Mouse (Mus musculus) macrophage (primary cell): Measurements from ENCODE around the gene Zfp668. TPM values are rescaled to one million over a fixed set of nuclear protein-coding genes. Genes with fewer than 3 reads are reported as not detected.

Experiments used
- H3K27ac ChIP-seq: fragments of 350-480 bp; formaldehyde crosslinking; 2 replicates; pipeline ENCODE4 v1.9.0; 2021
- H3K36me3 ChIP-seq: fragments of 350-480 bp; formaldehyde crosslinking; 2 replicates; pipeline ENCODE4 v1.9.0; 2021; ENCODE audit errors: inconsistent target
- H3K4me3 ChIP-seq: fragments of 350-480 bp; formaldehyde crosslinking; 2 replicates; pipeline ENCODE4 v1.9.0; 2021; ENCODE audit errors: inconsistent target
- H3K79me2 ChIP-seq: fragments of 350-480 bp; formaldehyde crosslinking; 2 replicates; pipeline ENCODE4 v1.9.0; 2021; ENCODE audit errors: inconsistent target
- WGBS: methylation state at CpG from one replicate; pipeline ENCODE4 v1.1.7; 2026; ENCODE audit warnings: inconsistent platforms; ENCODE audit not compliant: missing documents; 5-methylcytosine and 5-hydroxymethylcytosine counted together
- polyA plus RNA-seq: library from polyadenylated mRNA; stranded (reverse); fragments of 250-400 nt; gene quantifications from 3 replicates; pipeline ENCODE4 v1.2.4, GENCODE M21; 2018; ENCODE audit warnings: inconsistent platforms
- total RNA-seq, 78 experiments: library from RNA; depleted of rRNA; stranded (reverse); fragments of 250-400 nt; gene quantifications; 1 replicate in 9 of 78; 2 replicates in 24 of 78; 3 replicates in 43 of 78; 4 replicates in 2 of 78; pipeline ENCODE4 v1.2.4; 2018; ENCODE audit warnings: inconsistent platforms in 56 of 78

Zfp668 gene
- 10 to 100 TPM in 14 of 26 experiments, 1 to 10 TPM in 12; 3.6 to 24.2 (median 11.4) TPM for total RNA-seq (2018; cell fraction: chromatin; rRNA removed)
- 1 to 10 TPM; 1.6 to 7.6 (median 4.3) TPM for total RNA-seq (2018; cell fraction: cytosol; rRNA removed)
- total RNA-seq (2018; cell fraction: nucleus; rRNA removed) = 10 to 100 TPM in 10 of 26 experiments, 1 to 10 TPM in 16; 4.1 to 20.3 (median 8.2) TPM
- 3.2 to 5.8 TPM (median 4.7 TPM) in 3 replicates for polyA plus RNA-seq

DNA sequence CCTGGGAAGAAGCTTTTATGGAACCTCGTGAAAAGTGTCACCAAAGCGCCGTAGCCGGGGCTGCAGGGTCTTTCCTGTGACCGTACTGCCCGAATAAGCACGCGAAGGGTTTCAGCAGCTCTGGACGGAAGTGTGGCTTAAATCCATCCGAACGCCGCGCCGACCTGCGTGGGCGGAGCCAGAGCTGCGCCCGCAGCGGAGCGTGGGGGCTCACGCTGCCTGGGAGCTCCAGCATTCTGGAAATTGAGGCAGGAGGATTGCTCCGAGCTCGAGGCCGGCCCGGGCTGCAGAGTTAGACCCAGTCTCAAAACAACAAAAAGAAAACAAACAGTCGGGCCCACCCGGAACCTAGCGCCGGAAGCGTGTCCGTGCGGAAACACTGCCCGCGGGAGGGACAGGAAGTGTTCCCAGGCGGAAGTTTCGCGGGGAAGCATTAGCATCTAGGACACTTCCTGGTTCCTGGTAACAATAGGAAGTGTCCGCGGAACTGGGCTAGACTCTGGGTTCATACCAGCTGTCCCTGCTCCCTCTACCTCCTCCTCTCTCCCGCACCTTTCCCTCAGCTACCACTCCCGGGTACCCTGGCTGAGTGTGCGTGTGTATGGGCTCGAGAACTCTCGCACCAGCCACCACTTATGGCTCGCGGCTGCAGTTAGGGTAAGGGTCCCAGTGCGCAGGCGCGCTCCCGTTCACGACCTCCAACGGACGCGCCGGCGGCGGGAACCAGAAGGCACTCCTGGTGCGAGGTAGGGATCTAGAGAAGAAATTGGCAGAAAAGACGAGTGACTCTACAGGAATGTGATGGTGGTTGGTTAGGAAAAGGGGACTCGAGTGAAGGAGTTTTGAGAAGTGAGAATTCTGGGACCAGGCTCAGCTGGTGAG is at the start of gene Zfp668:
Zfp668 (minus strand) TSS at position 362 of the 882 bp plus-strand sequence.
- Histone ChIP-seq H3K79me2 (peaks cover 86% of the 10 kb centered on the region), H3K4me3 (peak within 1 kb of the TSS; percentile 77), H3K36me3 (peaks cover 38% of the 10 kb centered on the region), H3K27ac (peak within 1 kb of the TSS; percentile 92)
- under 1% methylated on average over 60 of the region's 60 CpGs for WGBS

DNA sequence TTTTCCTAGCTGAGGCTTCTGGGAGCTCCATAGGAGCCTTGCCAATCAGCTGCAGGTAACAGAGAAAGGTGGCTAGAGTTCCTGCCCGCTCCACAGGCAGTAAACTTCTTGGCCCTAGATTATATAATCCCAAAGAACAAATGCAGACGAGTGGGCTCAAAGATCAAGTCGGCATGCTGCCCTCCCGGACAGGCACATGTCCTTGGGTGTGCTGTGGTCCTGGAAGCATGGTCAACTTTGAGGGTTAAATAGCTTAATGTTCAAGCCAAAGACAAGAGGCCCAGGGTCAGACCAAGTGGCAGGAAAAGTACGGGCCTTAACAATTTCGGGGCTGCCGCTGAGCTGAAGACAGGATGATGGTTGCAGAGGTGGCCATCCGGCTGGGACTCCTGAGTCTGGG is 49.4 kb upstream of the Zfp668 start:
- Histone ChIP-seq H3K36me3 (peaks cover 15% of the 10 kb centered on the region; the same call in 1 of the 2 replicates), H3K27ac (no peak overlapping the region), H3K79me2 (no peaks in the 10 kb centered on the region), H3K4me3 (no peak overlapping the region)
- 96% methylated on average over 8 of the region's 8 CpGs for WGBS

DNA sequence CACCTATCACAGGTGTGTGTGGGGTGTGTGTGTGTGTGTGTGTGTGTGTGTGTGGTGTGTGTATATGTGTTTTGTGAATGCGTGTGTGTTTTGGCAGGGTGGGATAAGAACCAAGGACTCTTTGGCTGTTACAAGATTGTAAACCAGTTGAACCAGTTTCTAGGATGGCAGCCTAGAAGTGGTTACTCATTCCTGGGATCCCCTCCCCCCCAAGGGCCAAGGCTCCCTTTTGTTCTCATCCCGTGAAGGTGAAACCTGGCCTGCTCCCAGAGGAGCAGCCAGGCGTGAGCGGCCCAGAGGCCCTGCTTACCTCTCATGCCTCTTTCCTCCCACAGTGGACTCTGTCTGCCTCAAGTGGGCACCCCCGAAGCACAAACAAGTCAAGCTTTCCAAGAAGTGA is 48.6 kb upstream of the Zfp668 start:
- no peak overlapping the region for H3K27ac ChIP-seq
- H3K4me3 ChIP-seq = no peak overlapping the region
- H3K79me2 ChIP-seq = no peaks in the 10 kb centered on the region
- WGBS = 97% methylated on average over 5 of the region's 5 CpGs
- peaks cover 15% of the 10 kb centered on the region; the same call in 1 of the 2 replicates for H3K36me3 ChIP-seq

DNA sequence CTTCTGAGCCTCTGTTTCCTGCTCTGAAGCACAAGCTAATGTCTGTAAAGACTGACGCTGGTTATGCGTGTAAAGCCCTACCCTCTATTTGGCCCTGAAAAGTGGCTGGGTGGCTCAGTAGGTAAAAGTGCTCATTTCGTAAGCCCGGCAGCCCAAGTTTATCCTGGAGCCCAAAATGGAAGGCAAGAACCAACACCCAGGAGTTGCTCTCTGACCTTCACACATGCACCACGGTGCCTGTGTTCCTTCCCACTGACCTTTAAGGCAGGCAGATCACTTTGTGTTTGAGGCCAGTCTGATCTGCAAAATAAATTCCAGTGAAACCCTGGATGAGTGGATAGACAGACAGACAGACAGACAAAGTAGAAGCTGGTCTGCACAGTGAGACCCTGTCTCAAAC is 47.1 kb upstream of the Zfp668 start:
- H3K36me3 ChIP-seq = peaks cover 15% of the 10 kb centered on the region; the same call in 1 of the 2 replicates
- no peak overlapping the region for H3K4me3 ChIP-seq
- no peaks in the 10 kb centered on the region for H3K79me2 ChIP-seq
- H3K27ac ChIP-seq = no peak overlapping the region
- 95% methylated on average over 5 of the region's 5 CpGs for WGBS

DNA sequence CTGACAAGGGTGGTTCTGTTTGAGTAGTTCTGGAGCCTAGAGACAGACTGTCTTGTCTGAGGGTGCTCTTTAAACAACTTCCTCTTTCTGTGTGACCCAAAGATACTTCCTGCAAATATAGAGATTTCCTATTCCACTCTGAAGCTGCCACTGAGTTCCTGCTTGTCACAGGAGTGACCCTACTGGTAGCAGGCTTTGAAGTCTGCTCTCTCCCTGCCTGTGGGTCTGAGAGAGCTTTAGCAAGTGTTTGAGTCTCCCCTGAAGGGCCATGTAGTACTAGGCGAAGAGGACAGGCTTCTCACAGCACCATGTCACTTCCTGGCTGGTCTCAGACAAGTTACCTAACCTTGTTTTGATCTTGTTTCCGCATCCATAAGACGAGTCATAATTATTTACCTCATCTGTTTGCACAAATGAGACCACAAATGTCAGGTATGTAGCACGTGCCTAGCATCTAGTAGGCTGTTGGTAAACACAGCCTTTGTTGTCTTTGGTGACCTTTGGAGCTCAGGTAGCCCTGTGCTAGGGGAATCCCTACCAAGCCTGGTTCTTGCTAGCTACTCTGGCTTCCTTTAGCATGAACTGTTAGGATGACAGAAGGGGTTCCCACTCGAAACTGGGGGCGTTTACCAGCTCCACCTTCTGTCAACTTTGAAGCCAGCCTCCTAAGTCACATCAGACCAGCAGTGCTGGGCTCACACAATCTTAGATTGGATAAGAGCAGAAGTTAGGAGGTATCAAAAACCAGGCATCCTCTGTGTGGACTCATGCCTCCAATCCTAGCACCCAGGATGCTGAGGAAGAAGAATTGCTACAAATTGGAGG is 46.0 kb upstream of the Zfp668 start:
- H3K36me3 ChIP-seq = peaks cover 15% of the 10 kb centered on the region; the same call in 1 of the 2 replicates
- WGBS = 21% methylated on average over 6 of the region's 6 CpGs

DNA sequence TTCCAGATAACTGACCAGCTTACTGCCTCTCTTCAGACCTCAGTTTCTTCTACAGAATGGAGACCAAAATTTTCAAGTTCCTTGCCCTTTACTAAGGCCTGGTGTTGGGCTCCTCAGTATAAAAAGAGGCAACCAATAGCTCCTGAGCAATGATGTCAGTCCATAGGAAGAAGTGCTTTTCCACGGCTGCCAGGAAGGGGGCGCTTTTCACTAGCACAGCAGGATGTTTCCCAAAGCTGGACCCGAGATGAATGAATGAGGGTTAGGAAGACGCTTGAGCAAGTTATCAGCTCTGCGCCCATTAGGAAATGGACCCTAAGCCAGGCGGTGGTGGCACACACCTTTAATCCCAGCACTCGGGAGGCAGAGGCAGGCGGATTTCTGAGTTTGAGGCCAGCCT is 44.9 kb upstream of the Zfp668 start:
- 70% methylated on average over 7 of the region's 8 CpGs for WGBS
- no peak overlapping the region for H3K27ac ChIP-seq
- peaks cover 24% of the 10 kb centered on the region for H3K36me3 ChIP-seq

More for the DNA sequence above, 46.0 kb upstream of the Zfp668 start:
- Histone ChIP-seq H3K4me3 (no peak overlapping the region), H3K79me2 (no peaks in the 10 kb centered on the region), H3K27ac (peak overlapping the region; percentile 76)

DNA sequence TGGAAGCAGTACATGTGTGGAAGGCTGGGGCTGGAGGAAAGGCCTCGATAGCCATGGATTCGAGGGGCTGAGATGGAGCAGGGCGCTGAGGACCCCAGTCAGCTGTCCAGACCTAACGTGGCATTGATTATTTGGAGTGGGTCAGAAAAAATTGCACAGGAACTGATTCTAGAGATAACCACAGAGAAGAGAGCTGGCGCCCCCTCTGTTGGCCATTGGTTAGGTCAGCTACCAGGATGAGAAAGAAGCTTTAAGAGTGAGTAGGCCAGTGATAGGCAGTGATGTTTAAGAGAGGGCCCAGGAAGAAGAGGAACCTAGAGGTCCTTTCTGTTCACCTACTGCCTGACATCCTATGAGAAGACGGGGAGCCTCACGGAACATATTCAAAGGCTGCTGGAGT is 42.7 kb upstream of the Zfp668 start:
- no peak overlapping the region for H3K4me3 ChIP-seq
- WGBS = 78% methylated on average over 7 of the region's 7 CpGs
- H3K36me3 ChIP-seq = peaks cover 9% of the 10 kb centered on the region

More for the DNA sequence above, 44.9 kb upstream of the Zfp668 start:
- Histone ChIP-seq H3K79me2 (no peaks in the 10 kb centered on the region), H3K4me3 (no peak overlapping the region)

DNA sequence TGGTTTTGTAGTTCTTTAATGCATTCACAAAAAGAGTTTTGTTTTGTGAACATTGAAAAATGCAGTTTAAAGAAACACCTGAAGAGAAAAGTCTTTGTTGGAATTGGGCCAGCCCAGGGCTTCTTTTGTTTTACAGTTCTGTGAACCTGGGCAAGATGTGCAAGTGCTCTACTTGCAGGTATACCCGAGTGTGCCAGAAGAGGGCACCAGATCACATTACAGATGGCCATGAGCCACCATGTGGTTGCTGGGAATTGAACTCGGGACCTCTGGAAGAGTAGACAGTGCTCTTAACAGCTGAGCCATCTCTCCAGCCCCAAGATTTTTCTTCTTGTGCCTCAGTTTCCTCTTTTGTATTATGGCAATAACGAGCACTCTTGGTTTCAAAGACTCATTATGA is 41.6 kb upstream of the Zfp668 start:
- Histone ChIP-seq H3K4me3 (no peak overlapping the region), H3K27ac (no peak overlapping the region), H3K79me2 (peaks cover 4% of the 10 kb centered on the region), H3K36me3 (peaks cover 9% of the 10 kb centered on the region)
- 58% methylated on average over 3 of the region's 3 CpGs for WGBS

More for the DNA sequence above, 42.7 kb upstream of the Zfp668 start:
- H3K79me2 ChIP-seq = no peaks in the 10 kb centered on the region
- no peak overlapping the region for H3K27ac ChIP-seq

DNA sequence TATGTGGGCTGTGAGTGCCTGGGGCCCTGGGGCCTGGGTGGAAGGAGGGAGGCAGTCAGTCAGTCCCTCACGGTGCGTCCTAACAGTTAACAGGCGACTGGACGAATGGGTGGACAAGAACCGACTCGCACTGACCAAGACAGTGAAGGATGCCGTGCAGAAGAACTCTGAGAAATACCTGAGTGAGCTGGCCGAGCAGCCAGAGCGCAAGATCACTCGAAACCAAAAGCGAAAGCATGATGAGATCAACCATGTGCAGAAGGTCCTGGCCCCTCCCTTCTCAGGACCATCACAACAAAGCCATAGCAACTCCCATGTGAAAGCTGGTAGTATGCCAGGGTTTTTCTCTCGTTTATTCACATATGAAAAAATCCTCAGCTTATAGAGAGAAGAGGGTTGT is 38.7 kb upstream of the Zfp668 start:
- 79% methylated on average over 12 of the region's 12 CpGs for WGBS
- Histone ChIP-seq H3K27ac (no peak overlapping the region), H3K36me3 (peaks cover 9% of the 10 kb centered on the region)

DNA sequence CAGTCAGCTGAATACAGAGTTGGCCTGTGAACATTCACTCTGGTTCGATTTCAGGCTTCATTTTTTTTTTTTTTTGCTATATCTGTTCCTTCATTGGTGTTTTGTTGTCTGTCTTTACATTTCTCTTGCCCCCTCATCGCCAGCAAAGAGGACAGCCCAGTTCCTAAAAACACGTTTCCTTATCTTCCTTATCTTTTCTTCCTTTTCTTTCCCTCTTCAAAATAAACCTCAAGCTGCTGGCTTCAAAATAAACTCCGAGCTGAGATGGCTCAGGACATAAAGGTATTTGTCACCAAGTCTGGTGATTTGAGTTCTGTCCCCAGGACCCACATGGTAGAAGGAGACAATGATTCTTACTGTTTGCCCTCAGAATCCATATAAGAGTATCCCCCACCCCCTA is 36.3 kb upstream of the Zfp668 start:
- H3K27ac ChIP-seq = peak overlapping the region; percentile 55; the same call in 1 of the 2 replicates
- 7% methylated on average over 4 of the region's 4 CpGs for WGBS
- H3K79me2 ChIP-seq = peaks cover 12% of the 10 kb centered on the region
- H3K36me3 ChIP-seq = peaks cover 19% of the 10 kb centered on the region
- H3K4me3 ChIP-seq = peak overlapping the region; percentile 83

More for the DNA sequence above, 38.7 kb upstream of the Zfp668 start:
- Histone ChIP-seq H3K79me2 (peaks cover 12% of the 10 kb centered on the region), H3K4me3 (no peak overlapping the region)

DNA sequence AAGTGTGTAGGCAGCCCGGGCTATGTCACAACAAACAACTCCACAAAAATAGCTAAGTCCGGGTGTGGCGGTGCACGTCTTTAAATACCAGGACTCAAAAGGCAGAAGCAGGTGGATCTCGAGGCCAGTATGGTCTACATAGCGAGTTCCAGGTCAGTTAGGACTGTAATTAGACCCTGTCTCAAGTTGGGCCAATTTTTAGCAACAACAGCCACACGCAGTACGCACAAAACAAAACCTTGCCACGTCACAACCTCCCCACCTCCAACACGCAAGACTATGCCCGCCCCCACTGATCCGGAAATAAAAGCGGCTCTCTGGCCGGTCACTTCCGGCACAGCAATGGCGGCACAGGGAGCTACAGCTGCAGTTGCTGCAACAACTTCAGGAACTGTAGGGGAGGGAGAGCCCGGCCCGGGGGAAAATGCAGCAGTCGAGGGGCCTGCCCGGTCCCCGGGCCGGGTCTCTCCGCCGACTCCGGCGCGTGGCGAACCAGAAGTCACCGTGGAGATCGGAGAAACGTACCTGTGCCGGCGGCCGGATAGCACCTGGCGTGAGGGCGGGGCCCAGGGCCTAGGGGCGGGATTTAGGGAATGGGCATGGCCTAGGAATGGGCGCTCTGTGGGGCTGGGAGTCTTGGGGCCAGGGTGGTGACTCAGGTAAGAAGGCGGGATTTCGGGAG is 35.7 kb upstream of the Zfp668 start, which contains the start of gene Kat8:
Kat8 (plus strand) TSS at position 327 of the 682 bp plus-strand sequence.
- WGBS = 2% methylated on average over 37 of the region's 40 CpGs
- H3K79me2 ChIP-seq = peaks cover 12% of the 10 kb centered on the region
- H3K4me3 ChIP-seq = peak within 1 kb of the TSS; percentile 83
- peaks cover 22% of the 10 kb centered on the region for H3K36me3 ChIP-seq
- H3K27ac ChIP-seq = peak within 1 kb of the TSS; percentile 55

DNA sequence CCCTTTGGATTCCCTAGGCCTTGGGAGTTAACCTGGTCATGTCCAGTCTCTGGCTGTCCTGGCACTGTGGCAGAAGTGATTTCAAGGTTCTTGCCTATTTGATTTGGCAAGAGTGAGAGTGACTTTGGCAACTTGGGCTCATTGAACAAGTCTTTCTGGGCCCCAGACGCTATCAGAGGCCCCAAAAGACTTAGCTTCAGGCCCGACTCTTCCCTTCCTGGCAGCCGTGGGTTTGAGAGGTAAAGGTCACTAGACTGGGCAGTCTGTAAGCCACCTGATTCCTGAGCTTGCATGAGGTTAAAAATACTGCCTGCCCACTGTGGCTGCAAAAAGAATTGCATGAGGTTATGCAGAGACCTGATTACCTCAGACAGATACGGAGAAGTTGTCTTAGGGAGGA is 32.0 kb upstream of the Zfp668 start:
- WGBS = 95% methylated on average over 4 of the region's 4 CpGs
- Histone ChIP-seq H3K4me3 (no peak overlapping the region), H3K36me3 (peaks cover 31% of the 10 kb centered on the region), H3K27ac (no peak overlapping the region), H3K79me2 (peaks cover 20% of the 10 kb centered on the region)

DNA sequence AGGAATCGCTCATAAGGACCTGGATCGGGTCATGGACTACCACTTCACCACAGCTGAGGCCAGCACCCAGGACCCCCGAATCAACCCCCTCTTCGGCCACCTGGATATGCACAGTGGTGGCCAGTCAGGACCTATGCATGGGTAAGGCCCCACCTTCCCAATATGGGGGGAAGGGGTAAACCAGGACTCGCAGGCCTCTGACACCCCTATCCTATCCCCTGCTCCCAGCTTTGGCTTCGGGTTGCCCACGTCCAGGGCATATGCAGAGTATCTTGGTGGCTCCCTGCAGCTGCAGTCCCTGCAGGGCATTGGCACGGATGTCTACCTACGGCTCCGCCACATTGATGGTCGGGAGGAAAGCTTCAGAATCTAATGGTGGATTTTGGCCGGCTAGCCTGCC is 31.3 kb upstream of the Zfp668 start:
- WGBS = 95% methylated on average over 12 of the region's 12 CpGs
- no peak overlapping the region for H3K4me3 ChIP-seq
- peaks cover 13% of the 10 kb centered on the region for H3K79me2 ChIP-seq
- H3K36me3 ChIP-seq = peaks cover 31% of the 10 kb centered on the region
- H3K27ac ChIP-seq = no peak overlapping the region
